Mouse (Mus musculus): ENCODE measurements around the gene Zscan21. TPM values are rescaled to one million over a fixed set of nuclear protein-coding genes. Genes with fewer than 3 reads are reported as not detected.

Zscan21 gene
- polyA plus RNA-seq, 1 experiment from 2014 or later: 46.2 TPM

DNA sequence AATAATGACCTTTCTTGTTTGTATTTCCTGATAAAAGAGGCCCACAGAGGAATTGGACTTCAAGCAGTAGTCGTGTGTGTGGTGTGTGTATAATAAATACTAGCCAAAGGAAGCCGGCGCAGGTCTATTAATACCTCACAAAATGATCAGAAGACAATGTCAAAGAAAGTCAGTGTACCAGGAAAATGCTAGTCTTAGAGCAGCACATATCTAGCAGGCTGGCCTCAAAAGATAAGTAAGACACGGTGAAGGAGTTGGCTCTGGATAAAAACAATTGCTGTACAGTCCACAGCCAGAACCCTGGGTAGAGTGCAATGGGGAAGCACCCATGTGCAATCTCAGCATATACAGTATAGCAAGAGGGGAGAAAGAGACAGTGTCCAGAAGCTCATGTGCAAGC lies 20.6 kb downstream of the Zscan21 start:
- Histone ChIP-seq H3K4me3 (replicated peaks) (no peak overlapping the region), H3K9ac (no peak overlapping the region), H3K4me1 (no peaks in the 10 kb centered on the region), H3K27me3 (replicated peaks) (no peaks in the 10 kb centered on the region), H3K9me3 (no peaks in the 10 kb centered on the region), H3K4me2 (no peak overlapping the region), H3K36me3 (peaks cover 27% of the 10 kb centered on the region), H3K27ac (no peak overlapping the region)
- WGBS: 38% methylated on average over 4 of the region's 4 CpGs
- ATAC-seq (ENCODE audit: insufficient read depth, low FRiP score, low read depth): peak; percentile 56; the same call in 1 of the 2 replicates

DNA sequence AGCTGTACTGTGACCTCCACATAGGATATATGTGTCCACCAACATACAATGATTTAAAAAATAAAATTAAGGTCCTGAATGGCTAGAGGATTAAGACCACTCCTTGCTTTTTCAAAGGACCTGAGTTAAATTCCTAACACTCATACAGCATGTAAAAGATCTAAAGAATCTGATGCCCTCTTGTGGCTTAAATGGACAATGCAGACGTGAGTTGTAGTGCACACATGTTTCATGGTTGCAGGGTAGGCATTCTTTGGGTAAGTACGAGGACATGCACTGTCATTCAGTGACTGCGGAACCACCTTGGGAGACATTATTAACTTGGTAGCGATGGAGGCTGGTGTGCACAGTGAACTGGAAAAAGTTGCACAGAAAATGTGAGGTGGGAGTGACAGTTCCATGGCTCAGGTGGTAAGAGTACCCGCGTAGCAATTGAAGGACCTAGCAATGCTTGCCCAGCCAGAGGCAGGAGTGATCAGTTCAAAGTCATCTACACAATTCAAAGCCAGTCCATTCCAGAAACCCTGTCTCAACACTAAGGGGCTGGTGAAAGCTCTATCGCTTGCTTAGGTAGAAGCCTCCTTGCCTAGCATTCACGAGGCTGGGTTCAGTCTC lies 21.3 kb downstream of the Zscan21 start:
- WGBS: 58% methylated on average over 8 of the region's 8 CpGs
- ATAC-seq (ENCODE audit: insufficient read depth, low FRiP score, low read depth): no peak
- Histone ChIP-seq H3K36me3 (peaks cover 19% of the 10 kb centered on the region), H3K4me3 (replicated peaks) (no peak overlapping the region), H3K27ac (no peak overlapping the region), H3K4me2 (no peak overlapping the region), H3K27me3 (replicated peaks) (no peaks in the 10 kb centered on the region), H3K9ac (no peak overlapping the region), H3K9me3 (no peaks in the 10 kb centered on the region), H3K4me1 (no peaks in the 10 kb centered on the region)

DNA sequence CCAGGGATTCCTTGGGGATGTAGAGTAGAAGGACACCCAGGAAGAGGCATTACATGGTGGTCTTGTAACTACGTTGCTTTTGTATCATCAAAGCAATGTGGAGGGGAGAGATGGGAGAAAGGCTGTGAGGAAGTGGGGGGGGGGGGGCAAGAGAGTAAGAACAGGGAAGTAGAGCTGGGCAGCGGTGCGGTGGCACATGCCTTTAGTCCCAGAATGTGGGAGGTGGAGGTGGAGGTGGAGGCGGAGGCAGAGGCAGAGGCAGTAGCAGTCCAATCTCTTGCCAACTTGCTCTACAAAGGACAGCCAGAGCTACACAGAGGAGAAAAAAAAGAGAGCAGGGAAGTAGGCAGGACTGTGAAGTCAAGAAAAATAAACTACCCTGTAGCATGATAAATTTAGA lies 21.9 kb downstream of the Zscan21 start:
- no peaks in the 10 kb centered on the region for H3K4me1 ChIP-seq
- no peak overlapping the region for H3K27ac ChIP-seq
- ATAC-seq (ENCODE audit: insufficient read depth, low FRiP score, low read depth): no peak
- no peaks in the 10 kb centered on the region for H3K27me3 ChIP-seq (replicated peaks)
- no peak overlapping the region for H3K4me2 ChIP-seq
- H3K9ac ChIP-seq: no peak overlapping the region
- H3K36me3 ChIP-seq: peaks cover 16% of the 10 kb centered on the region
- WGBS: 73% methylated on average over 4 of the region's 4 CpGs
- H3K4me3 ChIP-seq (replicated peaks): no peak overlapping the region
- H3K9me3 ChIP-seq: no peaks in the 10 kb centered on the region

DNA sequence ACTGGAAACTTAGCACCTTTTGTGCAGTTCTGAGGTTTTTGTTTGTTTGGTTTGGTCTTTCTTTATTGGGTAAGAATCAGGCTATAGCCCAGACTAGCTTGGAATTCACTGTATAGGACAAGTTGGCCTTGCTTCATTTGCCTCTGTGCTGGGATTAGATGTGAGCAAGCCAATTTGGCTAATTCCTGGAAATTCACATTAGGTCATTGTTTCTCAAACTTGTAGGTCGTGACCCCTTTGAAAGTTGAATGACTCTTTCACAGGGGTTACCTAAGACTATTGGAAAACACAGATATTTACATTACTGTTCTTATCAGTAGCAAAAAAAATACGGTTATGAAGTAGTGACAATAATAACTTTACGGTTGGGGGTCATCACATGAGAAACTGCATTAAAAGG lies 37.7 kb downstream of the Zscan21 start:
- H3K27ac ChIP-seq: no peak overlapping the region

DNA sequence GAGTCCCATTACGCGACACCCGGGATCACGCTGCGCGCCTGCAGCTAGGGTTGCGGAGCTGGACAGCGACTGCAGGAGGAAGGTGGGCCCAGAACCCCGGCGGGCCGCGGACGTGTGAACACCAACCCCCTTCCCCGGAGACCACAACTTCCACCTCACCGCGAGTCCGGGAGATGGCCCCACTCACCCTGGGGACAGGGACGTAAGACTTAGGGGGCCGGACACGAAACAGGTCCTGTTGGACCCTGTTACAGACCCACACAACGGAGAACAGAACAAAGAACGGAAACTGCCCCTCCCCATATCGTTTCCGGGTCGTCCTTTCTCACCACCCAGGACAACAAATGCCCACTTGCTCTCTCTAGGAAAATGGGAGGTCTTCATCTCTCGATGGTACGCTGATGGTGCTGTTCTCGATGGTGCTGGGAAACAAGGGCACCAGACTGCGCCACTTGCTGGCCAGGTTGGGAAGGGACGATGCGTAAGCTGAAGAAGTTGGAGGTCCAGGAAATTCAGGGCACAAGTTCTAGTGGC lies 38.8 kb downstream of the Zscan21 start, which contains the start of gene Zfp113:
Gene Zfp113, minus strand, starts transcription at position 302 of the 534 bp plus-strand sequence.
- WGBS: 0% methylated on average over 31 of the region's 31 CpGs
- Histone ChIP-seq H3K4me3 (replicated peaks) (peak within 1 kb of the TSS; percentile 71), H3K9ac (peak within 1 kb of the TSS; percentile 62; the same call in 1 of the 2 replicates), H3K36me3 (peaks cover 17% of the 10 kb centered on the region; the same call in 1 of the 2 replicates), H3K9me3 (no peaks in the 10 kb centered on the region), H3K27me3 (replicated peaks) (no peaks in the 10 kb centered on the region), H3K4me2 (peak within 1 kb of the TSS; percentile 62), H3K27ac (peak within 1 kb of the TSS; percentile 87), H3K4me1 (peaks cover 4% of the 10 kb centered on the region; the same call in 1 of the 2 replicates)
- ATAC-seq (ENCODE audit: insufficient read depth, low FRiP score, low read depth): peak; percentile 95

More for the DNA sequence above, 37.7 kb downstream of the Zscan21 start:
- H3K9ac ChIP-seq: no peak overlapping the region; the same call in 1 of the 2 replicates
- H3K4me1 ChIP-seq: no peaks in the 10 kb centered on the region
- peak overlapping the region; percentile 62 for H3K4me2 ChIP-seq
- 62% methylated on average over 3 of the region's 3 CpGs for WGBS
- peaks cover 21% of the 10 kb centered on the region; the same call in 1 of the 2 replicates for H3K36me3 ChIP-seq
- no peaks in the 10 kb centered on the region for H3K27me3 ChIP-seq (replicated peaks)
- peak overlapping the region; percentile 71 for H3K4me3 ChIP-seq (replicated peaks)
- no peaks in the 10 kb centered on the region for H3K9me3 ChIP-seq
- no peak for ATAC-seq (ENCODE audit: insufficient read depth, low FRiP score, low read depth)

DNA sequence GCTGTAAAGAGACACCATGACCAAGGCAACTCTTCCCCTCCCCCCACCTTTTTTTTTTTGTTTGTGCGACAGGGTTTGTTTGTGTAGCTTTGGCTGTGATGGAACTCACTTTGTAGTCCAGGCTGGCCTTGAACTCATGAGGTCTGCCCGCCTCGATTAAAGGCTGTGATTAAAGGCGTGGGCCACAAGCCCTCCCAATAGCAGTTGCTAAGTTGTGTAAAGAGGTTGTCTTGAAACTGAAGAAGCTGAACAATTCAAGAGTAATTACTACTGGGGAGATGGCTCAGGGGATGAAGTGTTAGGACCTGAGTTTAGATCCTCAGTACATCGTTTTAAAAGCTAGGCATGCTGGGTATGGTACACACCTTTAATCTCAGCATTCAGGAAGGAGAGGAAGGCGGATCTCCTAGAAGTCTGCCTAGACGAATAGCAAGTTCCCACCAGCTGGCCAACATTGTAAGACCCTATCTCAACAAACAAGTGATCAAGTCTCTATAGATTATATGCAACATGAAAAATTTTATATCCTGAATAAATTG lies 43.6 kb downstream of the Zscan21 start:
- Histone ChIP-seq H3K27ac (peak overlapping the region; percentile 65; the same call in 1 of the 2 replicates), H3K4me3 (replicated peaks) (peak overlapping the region; percentile 69), H3K9ac (no peak overlapping the region; the same call in 1 of the 2 replicates), H3K27me3 (replicated peaks) (no peaks in the 10 kb centered on the region), H3K36me3 (peaks cover 33% of the 10 kb centered on the region), H3K9me3 (no peaks in the 10 kb centered on the region), H3K4me2 (peak overlapping the region; percentile 61), H3K4me1 (peaks cover 9% of the 10 kb centered on the region)
- 63% methylated on average over 7 of the region's 7 CpGs for whole genome bisulfite sequencing
- no peak for ATAC-seq (ENCODE audit: insufficient read depth, low FRiP score, low read depth)

DNA sequence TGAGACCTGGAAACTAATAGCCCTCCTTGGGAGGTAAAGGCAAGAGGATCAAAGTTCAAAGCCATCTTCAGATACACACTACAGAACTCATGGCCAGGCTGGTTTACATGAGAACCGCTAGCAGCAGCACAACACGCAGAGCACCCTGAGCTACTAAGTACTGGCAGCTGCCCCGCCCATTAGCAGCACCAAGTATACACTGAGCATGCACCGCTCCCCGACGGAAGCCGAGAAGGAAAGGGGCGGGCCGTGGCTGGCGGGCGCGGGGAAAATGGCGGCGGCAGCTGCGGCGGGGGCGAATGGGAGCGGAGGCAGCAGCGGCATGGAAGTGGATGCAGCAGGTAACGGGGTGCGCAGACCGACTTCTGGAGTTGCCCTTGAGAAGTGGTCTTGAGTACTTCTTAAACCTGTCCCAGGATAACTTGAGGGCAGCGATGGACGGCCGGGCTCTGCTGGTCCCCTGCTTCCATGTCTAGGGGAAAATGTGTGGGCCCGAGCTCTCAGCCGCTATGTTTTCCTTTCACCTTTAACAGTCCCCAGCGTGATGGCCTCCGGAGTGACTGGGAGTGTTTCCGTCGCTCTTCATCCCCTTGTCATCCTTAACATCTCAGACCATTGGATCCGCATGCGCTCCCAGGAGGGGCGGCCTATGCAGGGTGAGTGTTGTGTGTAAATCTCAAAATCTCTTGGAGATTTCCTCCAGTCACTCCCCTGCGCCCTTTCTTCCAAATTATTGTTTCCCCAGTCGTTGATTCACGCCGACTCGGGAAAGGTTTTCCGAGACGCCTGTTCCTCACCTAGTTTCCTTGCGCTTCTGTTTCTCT lies 44.4 kb downstream of the Zscan21 start, which contains the start of gene Cops6:
Gene Cops6, plus strand, starts transcription at position 230 of the 824 bp plus-strand sequence.
- WGBS: under 1% methylated on average over 42 of the region's 42 CpGs
- H3K36me3 ChIP-seq: peaks cover 40% of the 10 kb centered on the region
- peak within 1 kb of the TSS; percentile 69 for H3K27ac ChIP-seq
- no peaks in the 10 kb centered on the region for H3K27me3 ChIP-seq (replicated peaks)
- H3K4me3 ChIP-seq (replicated peaks): peak within 1 kb of the TSS; percentile 69
- peak within 1 kb of the TSS; percentile 72 for H3K9ac ChIP-seq
- peak; percentile 96 for ATAC-seq (ENCODE audit: insufficient read depth, low FRiP score, low read depth)
- H3K9me3 ChIP-seq: no peaks in the 10 kb centered on the region
- peak within 1 kb of the TSS; percentile 71 for H3K4me2 ChIP-seq
- peaks cover 9% of the 10 kb centered on the region for H3K4me1 ChIP-seq

DNA sequence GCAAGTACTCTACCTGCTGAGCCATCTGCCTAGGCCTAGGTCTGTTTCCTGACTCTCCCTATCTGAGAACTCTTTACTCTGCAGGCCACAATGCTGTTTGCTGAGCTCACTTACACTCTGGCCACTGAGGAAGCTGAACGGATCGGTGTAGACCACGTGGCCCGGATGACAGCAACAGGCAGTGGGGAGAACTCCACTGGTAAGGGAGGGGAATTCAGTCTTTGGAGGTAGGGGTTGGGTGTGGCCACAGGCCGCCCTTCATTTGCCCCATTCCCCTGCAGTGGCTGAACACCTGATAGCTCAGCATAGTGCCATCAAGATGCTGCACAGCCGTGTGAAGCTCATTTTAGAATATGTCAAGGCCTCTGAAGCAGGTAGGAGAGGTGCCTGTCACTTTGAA lies 46.3 kb downstream of the Zscan21 start:
- H3K4me1 ChIP-seq: peaks cover 9% of the 10 kb centered on the region
- no peak overlapping the region for H3K9ac ChIP-seq
- no peak overlapping the region for H3K4me2 ChIP-seq
- 55% methylated on average over 6 of the region's 6 CpGs for WGBS
- no peak overlapping the region for H3K27ac ChIP-seq
- no peak overlapping the region for H3K4me3 ChIP-seq (replicated peaks)
- no peaks in the 10 kb centered on the region for H3K9me3 ChIP-seq
- H3K36me3 ChIP-seq: peaks cover 59% of the 10 kb centered on the region
- no peaks in the 10 kb centered on the region for H3K27me3 ChIP-seq (replicated peaks)
- ATAC-seq (ENCODE audit: insufficient read depth, low FRiP score, low read depth): no peak

DNA sequence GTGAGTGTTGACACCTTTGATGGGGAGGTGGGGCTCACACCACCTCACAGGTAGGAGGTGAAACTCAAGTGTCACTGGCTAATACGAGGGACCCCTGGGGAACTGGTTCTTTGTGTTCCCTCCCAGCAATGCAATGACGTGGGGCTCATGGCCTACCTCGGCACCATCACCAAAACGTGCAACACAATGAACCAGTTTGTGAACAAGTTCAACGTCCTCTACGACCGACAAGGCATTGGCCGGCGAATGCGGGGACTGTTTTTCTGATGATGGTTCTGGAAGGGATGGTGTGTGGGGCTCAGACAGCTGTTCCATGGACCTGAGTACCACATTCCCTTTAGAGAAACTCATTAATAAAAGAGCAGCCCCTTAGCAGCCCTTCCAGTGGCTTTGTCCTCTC lies 46.9 kb downstream of the Zscan21 start:
- peaks cover 63% of the 10 kb centered on the region for H3K36me3 ChIP-seq
- ATAC-seq (ENCODE audit: insufficient read depth, low FRiP score, low read depth): no peak
- no peaks in the 10 kb centered on the region for H3K27me3 ChIP-seq (replicated peaks)
- peaks cover 9% of the 10 kb centered on the region for H3K4me1 ChIP-seq
- H3K4me3 ChIP-seq (replicated peaks): no peak overlapping the region
- no peak overlapping the region for H3K9ac ChIP-seq
- no peak overlapping the region for H3K4me2 ChIP-seq
- no peak overlapping the region for H3K27ac ChIP-seq
- H3K9me3 ChIP-seq: no peaks in the 10 kb centered on the region
- 63% methylated on average over 10 of the region's 10 CpGs for WGBS

DNA sequence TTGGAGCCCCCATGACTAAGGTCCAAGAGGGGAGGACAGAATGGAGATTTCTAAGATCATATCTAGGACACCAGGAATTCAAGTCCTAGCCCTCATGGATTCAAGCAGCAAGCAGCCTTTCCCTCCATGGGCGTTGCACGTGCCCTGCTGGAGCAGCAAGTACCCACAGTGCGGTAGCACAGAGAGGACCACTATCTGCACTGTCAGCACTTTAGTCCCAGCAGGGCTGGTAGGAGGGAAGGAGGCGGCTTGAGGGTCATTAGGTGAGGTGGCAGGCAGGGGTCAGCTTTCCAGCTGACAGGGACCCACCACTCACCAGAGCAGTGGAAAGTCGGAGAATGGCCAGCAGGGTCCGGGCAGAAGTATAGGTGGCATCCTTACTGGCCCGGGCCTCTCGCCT lies 48.9 kb downstream of the Zscan21 start:
- WGBS: 71% methylated on average over 8 of the region's 8 CpGs
- ATAC-seq (ENCODE audit: insufficient read depth, low FRiP score, low read depth): no peak
- Histone ChIP-seq H3K4me1 (peaks cover 9% of the 10 kb centered on the region), H3K27ac (no peak overlapping the region), H3K36me3 (peaks cover 63% of the 10 kb centered on the region), H3K9me3 (no peaks in the 10 kb centered on the region), H3K4me3 (replicated peaks) (no peak overlapping the region), H3K27me3 (replicated peaks) (no peaks in the 10 kb centered on the region), H3K4me2 (no peak overlapping the region), H3K9ac (no peak overlapping the region)

DNA sequence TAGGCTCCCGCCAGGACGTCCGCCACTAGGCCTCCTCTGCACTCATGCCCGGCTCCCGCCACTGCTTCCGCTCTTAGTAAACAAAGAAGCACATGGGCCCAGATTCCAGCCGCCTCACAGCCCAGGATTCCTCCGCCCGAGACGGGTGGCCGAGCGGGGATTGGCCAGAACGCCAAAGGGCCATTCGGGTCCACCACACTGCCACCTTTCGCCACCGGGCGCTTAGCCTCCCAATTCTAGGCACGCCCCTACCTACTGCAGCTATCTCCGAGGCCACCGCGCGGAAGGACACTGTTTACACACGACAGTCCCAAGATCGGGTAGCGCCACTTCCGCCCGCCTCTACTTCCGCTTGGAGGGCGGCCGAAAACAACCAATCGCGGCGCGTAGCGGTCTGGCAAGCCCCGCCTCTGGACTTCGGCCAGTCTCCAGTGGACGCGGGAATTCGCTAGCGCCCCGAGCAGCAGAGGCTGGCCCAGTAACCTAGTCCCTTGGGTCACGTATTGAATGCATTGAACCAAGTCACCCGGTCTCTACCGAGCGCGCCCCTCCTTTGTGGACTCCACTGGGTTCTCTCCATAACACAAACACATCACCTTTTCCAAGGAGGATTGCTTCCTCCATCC lies 54.3 kb downstream of the Zscan21 start:
- WGBS: under 1% methylated on average over 47 of the region's 47 CpGs
- peaks cover 10% of the 10 kb centered on the region for H3K4me1 ChIP-seq
- no peaks in the 10 kb centered on the region for H3K27me3 ChIP-seq (replicated peaks)
- peaks cover 28% of the 10 kb centered on the region for H3K36me3 ChIP-seq
- peak; percentile 86 for ATAC-seq (ENCODE audit: insufficient read depth, low FRiP score, low read depth)
- H3K4me3 ChIP-seq (replicated peaks): peak overlapping the region; percentile 73
- peak overlapping the region; percentile 96 for H3K27ac ChIP-seq
- H3K4me2 ChIP-seq: peak overlapping the region; percentile 87
- no peaks in the 10 kb centered on the region for H3K9me3 ChIP-seq
- peak overlapping the region; percentile 71 for H3K9ac ChIP-seq
